In genomic region chr16:44546831-44547230, GRCm38 (mm10) we compare ENCODE assay signal across 16 mouse cellular contexts. TPM values are rescaled to one million over a fixed set of nuclear protein-coding genes. Genes with fewer than 3 reads are reported as not detected.
A peak's percentile ranks its signal among the peaks of the same experiment; 100 is the strongest.
DNase-seq lines count a peak whose midpoint lies in the region; ATAC-seq lines count a peak whose summit lies in the region.
"Had no signal": no experiment of that assay in that cellular context is flagged by ENCODE, and none has a peak within 500 bp of the region (broad histone marks: within the 10 kb centered on the region; RNA-seq: fewer than 3 reads in every experiment).

No protein-coding gene starts in this region.

- H3K4me3 ChIP-seq in embryonic facial prominence, embryonic 12.5 days: no peak overlapping the region
- H3K4me3 ChIP-seq in embryonic facial prominence, embryonic 10.5 days: no peak overlapping the region
- H3K4me3 ChIP-seq in neural tube, embryonic 12.5 days: no peak overlapping the region
- H3K4me3 ChIP-seq in neural tube, embryonic 15.5 days (replicated peaks): no peak overlapping the region
- H3K4me3 ChIP-seq: gastrocnemius, adult 2 months; liver, embryonic 13.5 days had no signal

- no peak overlapping the region for H3K4me2 ChIP-seq in embryonic facial prominence, embryonic 12.5 days (replicated peaks)
- peak overlapping the region; percentile 32; the same call in 1 of the 2 replicates for H3K4me2 ChIP-seq in neural tube, embryonic 12.5 days (replicated peaks)
- H3K4me2 ChIP-seq in neural tube, embryonic 15.5 days: no peak overlapping the region
- H3K4me2 ChIP-seq: heart, embryonic 11.5 days; liver, embryonic 13.5 days had no signal

- no peaks in the 10 kb centered on the region for H3K9me3 ChIP-seq in embryonic facial prominence, embryonic 12.5 days
- H3K9me3 ChIP-seq in embryonic facial prominence, embryonic 10.5 days: no peaks in the 10 kb centered on the region
- no peaks in the 10 kb centered on the region for H3K9me3 ChIP-seq in neural tube, embryonic 12.5 days
- H3K9me3 ChIP-seq in neural tube, embryonic 15.5 days (replicated peaks): no peaks in the 10 kb centered on the region
- H3K9me3 ChIP-seq: hindbrain, embryonic 10.5 days; liver, embryonic 13.5 days had no signal

- H3K27me3 ChIP-seq in embryonic facial prominence, embryonic 12.5 days: no peaks in the 10 kb centered on the region
- H3K27me3 ChIP-seq in embryonic facial prominence, embryonic 10.5 days (replicated peaks; ENCODE audit: low read depth, poor library complexity, severe bottlenecking): no peaks in the 10 kb centered on the region
- H3K27me3 ChIP-seq in neural tube, embryonic 12.5 days (replicated peaks): no peaks in the 10 kb centered on the region
- H3K27me3 ChIP-seq in neural tube, embryonic 15.5 days (replicated peaks): no peaks in the 10 kb centered on the region
- H3K27me3 ChIP-seq: liver, embryonic 13.5 days had no signal

- no peak for ATAC-seq in embryonic facial prominence, embryonic 12.5 days (ENCODE audit: insufficient number of reproducible peaks, insufficient read depth, low FRiP score, low TSS enrichment)
- no peak for ATAC-seq in neural tube, embryonic 12.5 days (ENCODE audit: low FRiP score, low read depth)
- ATAC-seq in neural tube, embryonic 15.5 days (ENCODE audit: low FRiP score): no peak
- ATAC-seq in inflammation-experienced regulatory T-cells, adult 6 months: peak; percentile 80
- ATAC-seq: intestine, postnatal 0 days had no signal

- peaks cover 17% of the 10 kb centered on the region for H3K36me3 ChIP-seq in embryonic facial prominence, embryonic 12.5 days
- H3K36me3 ChIP-seq in embryonic facial prominence, embryonic 10.5 days (replicated peaks): peaks cover 25% of the 10 kb centered on the region
- no peaks in the 10 kb centered on the region; the same call in 1 of the 2 replicates for H3K36me3 ChIP-seq in neural tube, embryonic 12.5 days
- no peaks in the 10 kb centered on the region for H3K36me3 ChIP-seq in neural tube, embryonic 15.5 days
- H3K36me3 ChIP-seq: liver, embryonic 13.5 days had no signal

- no peak overlapping the region for H3K9ac ChIP-seq in embryonic facial prominence, embryonic 12.5 days
- H3K9ac ChIP-seq in neural tube, embryonic 12.5 days: no peak overlapping the region
- no peak overlapping the region for H3K9ac ChIP-seq in neural tube, embryonic 15.5 days (replicated peaks)
- H3K9ac ChIP-seq: liver, embryonic 13.5 days had no signal

- DNase-seq in embryonic facial prominence, embryonic 10.5 days (ENCODE audit: low spot score): no peak
- no peak for DNase-seq in layer of hippocampus, postnatal 25 days (ENCODE audit: extremely low spot score in 1 of 2, low spot score in 1 of 2)
- no peak for DNase-seq in heart, postnatal 36 days
- no peak for DNase-seq in right cerebral cortex, adult 2 months (ENCODE audit: low spot score in 2 of 2)
- DNase-seq: gastrocnemius, adult 2 months; kidney, postnatal 25 days; liver, embryonic 13.5 days; lung, postnatal 10 days; right cerebral cortex, postnatal 14 days had no signal

- WGBS in embryonic facial prominence, embryonic 12.5 days: 55% methylated on average over 8 of the region's 8 CpGs
- WGBS in embryonic facial prominence, embryonic 10.5 days: 63% methylated on average over 8 of the region's 8 CpGs
- WGBS in neural tube, embryonic 12.5 days: 73% methylated on average over 8 of the region's 8 CpGs
- 66% methylated on average over 8 of the region's 8 CpGs for WGBS in neural tube, embryonic 15.5 days

- 0 out of 2 replicates have a peak overlapping the region, but pooled peaks have one; percentile 25 for H3K27ac ChIP-seq in embryonic facial prominence, embryonic 12.5 days
- no peak overlapping the region for H3K27ac ChIP-seq in embryonic facial prominence, embryonic 10.5 days (replicated peaks)
- no peak overlapping the region for H3K27ac ChIP-seq in neural tube, embryonic 12.5 days
- H3K27ac ChIP-seq in neural tube, embryonic 15.5 days (replicated peaks): no peak overlapping the region
- H3K27ac ChIP-seq: gastrocnemius, adult 2 months; liver, embryonic 13.5 days had no signal

- intact Hi-C loops in heart, postnatal 36 days (cut with DNase I): no loop called here

- H3K4me1 ChIP-seq in embryonic facial prominence, embryonic 12.5 days: peaks cover 87% of the 10 kb centered on the region
- peaks cover 87% of the 10 kb centered on the region for H3K4me1 ChIP-seq in embryonic facial prominence, embryonic 10.5 days
- peaks cover 88% of the 10 kb centered on the region for H3K4me1 ChIP-seq in neural tube, embryonic 12.5 days
- peaks cover 63% of the 10 kb centered on the region for H3K4me1 ChIP-seq in neural tube, embryonic 15.5 days
- H3K4me1 ChIP-seq: liver, embryonic 13.5 days had no signal

RNA-seq across cellular contexts. Expression of gene Boc, which starts 11.9 kb away (rescaled TPM):
- polyA plus RNA-seq in embryonic facial prominence, embryonic 12.5 days (2016; fragmentation: Nextera tagmentation; extraction: Ambion mirVana): 37.1 and 37.3 TPM in 2 replicates
- polyA plus RNA-seq in embryonic facial prominence, embryonic 10.5 days (2016; fragmentation: Nextera tagmentation; extraction: Ambion mirVana): 14.2 and 14.3 TPM in 2 replicates
- polyA plus RNA-seq in neural tube, embryonic 12.5 days (2016; fragmentation: Nextera tagmentation; extraction: Ambion mirVana): 32.1 and 34.3 TPM in 2 replicates
- 6.9 and 8.1 TPM in 2 replicates for polyA plus RNA-seq in neural tube, embryonic 15.5 days (2015; fragmentation: Nextera tagmentation; extraction: Ambion mirVana)
- polyA plus RNA-seq in inflammation-experienced regulatory T-cells, adult 6 months (2017; shearing (Covaris generic)): under 1 TPM; 0.20 to 0.42 (median 0.41) TPM
- 10 to 100 TPM in 1 of 2 experiments, 1 to 10 TPM in 1; 9.9 to 10.3 TPM for total RNA-seq in layer of hippocampus, postnatal 25 days (2021)
- total RNA-seq in heart, postnatal 36 days (2021): 1 to 10 TPM; 4.8 to 5.9 TPM
